Mouse (Mus musculus): ENCODE results near the gene Ythdf1. TPM values are rescaled to one million over a fixed set of nuclear protein-coding genes. Genes with fewer than 3 reads are reported as not detected.
A peak's percentile ranks its signal among the peaks of the same experiment; 100 is the strongest.

Gene Ythdf1
- polyA plus RNA-seq, 1 experiment from 2014 or later: 14.9 TPM

DNA sequence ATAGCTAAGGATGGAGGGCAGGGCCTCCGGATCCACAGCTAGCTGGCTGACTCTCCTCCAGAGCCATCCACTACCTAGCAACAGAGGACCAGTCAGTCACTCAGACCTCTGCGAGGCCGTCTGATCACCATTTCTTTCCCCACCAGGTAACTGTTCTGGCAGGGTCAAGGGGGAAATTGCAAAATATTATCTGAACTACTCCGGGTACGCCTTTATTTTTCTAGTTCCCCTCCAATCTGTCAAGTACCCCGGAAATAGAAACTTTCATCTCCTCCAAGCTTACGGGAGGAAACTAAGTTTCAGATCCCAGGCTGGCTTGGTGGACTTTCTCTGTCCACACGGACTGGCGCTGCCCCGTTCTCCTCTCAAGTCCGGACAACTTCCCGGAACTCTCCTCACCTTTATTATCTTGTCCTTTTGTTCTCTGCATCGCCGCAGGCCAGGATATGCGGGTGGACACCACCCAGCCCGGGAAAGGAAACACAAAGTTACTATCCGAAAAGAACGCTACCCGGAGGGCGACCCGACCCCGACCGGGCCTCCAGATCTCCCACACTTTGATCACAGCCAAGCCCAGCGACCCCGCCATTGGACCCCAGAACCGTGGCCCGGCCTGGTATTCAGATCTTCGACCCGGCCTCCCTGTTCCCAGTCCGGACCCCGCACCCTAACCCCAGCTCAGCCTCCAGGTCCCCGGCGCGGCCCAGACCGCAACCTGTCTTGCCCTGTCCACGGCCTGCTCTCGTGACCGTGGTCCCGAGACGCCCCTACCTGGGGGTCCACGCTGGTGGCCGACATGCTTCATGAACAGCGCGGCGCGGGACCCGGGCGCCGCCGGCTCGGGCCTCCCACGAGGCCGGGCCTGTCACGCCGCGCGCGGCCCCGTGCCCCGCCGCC is 588 bp downstream of the Ythdf1 start:
- peaks cover 15% of the 10 kb centered on the region for H3K4me1 ChIP-seq (replicated peaks; ENCODE audit: control insufficient read depth, insufficient read depth, low read length)
- under 1% methylated on average over 57 of the region's 61 CpGs for WGBS
- peak overlapping the region; percentile 100 for H3K4me3 ChIP-seq (ENCODE audit: low read length)
- peak overlapping the region; percentile 72 for H3K27ac ChIP-seq (ENCODE audit: low read length)
- peak; percentile 54 for ATAC-seq (ENCODE audit: low read depth)
- no peaks in the 10 kb centered on the region for H3K27me3 ChIP-seq (ENCODE audit: control insufficient read depth, insufficient read depth, low read depth, low read length)
- H3K4me2 ChIP-seq (ENCODE audit: low read depth, low read length): peak overlapping the region; percentile 91
- no peaks in the 10 kb centered on the region for H3K9me3 ChIP-seq (ENCODE audit: control insufficient read depth, low read length)
- H3K9ac ChIP-seq (ENCODE audit: low read length): peak overlapping the region; percentile 100
- peaks cover 15% of the 10 kb centered on the region for H3K36me3 ChIP-seq (ENCODE audit: control insufficient read depth, insufficient read depth, low read length)

DNA sequence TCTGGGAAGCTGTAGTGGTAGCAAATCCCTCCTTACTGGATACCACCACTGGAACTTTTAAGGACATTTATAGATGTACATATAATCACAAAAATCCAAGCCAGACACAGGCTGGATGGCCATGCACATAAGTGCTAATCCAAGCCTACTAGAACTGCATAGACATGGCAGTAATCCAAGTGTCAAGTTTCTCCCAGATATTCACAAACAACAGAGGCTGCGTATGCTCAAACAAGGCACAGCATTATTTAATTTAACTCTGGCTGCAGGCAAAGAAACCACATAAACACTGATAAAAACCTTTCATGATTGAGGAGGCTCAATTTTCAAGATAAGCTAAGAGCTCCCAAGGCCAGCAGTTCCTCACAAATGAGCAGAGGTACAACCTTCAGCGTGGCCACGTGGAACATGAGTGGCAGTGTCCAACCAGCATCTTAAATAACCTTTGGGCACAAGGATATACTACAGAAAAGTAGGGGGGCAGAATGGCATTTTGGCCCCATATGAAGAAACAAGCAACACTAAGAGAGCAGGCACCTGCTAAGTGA is 4.8 kb downstream of the Ythdf1 start:
- Histone ChIP-seq H3K4me3 (ENCODE audit: low read length) (no peak overlapping the region), H3K9me3 (ENCODE audit: control insufficient read depth, low read length) (no peaks in the 10 kb centered on the region), H3K27me3 (ENCODE audit: control insufficient read depth, insufficient read depth, low read depth, low read length) (no peaks in the 10 kb centered on the region), H3K4me1 (replicated peaks; ENCODE audit: control insufficient read depth, insufficient read depth, low read length) (peaks cover 15% of the 10 kb centered on the region), H3K36me3 (ENCODE audit: control insufficient read depth, insufficient read depth, low read length) (peaks cover 30% of the 10 kb centered on the region), H3K4me2 (ENCODE audit: low read depth, low read length) (no peak overlapping the region), H3K27ac (ENCODE audit: low read length) (no peak overlapping the region), H3K9ac (ENCODE audit: low read length) (no peak overlapping the region)
- ATAC-seq (ENCODE audit: low read depth): no peak
- 49% methylated on average over 3 of the region's 3 CpGs for WGBS

DNA sequence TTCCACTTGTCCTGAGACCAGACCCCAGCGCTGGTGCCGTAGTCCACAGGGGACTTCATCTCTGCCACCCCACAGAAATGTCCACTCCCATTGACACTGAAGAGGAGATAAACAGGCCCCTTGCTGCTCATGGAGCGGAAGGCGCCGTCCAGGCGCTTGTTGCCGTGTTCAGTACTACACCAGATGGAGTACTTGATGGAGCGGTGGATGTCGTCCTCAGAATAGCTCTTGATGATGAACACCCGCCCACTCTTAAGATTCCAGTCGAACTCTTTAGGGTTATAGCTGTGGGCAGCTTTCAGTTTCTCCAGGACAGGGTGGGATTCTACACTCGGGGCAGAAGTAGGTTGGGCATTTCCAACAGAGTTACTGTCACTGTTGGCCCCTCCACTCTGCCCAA is 9.8 kb downstream of the Ythdf1 start:
- Histone ChIP-seq H3K27ac (ENCODE audit: low read length) (no peak overlapping the region), H3K27me3 (ENCODE audit: control insufficient read depth, insufficient read depth, low read depth, low read length) (no peaks in the 10 kb centered on the region), H3K9ac (ENCODE audit: low read length) (no peak overlapping the region), H3K4me1 (replicated peaks; ENCODE audit: control insufficient read depth, insufficient read depth, low read length) (peaks cover 3% of the 10 kb centered on the region; the same call in 1 of the 2 replicates), H3K4me3 (ENCODE audit: low read length) (no peak overlapping the region), H3K4me2 (ENCODE audit: low read depth, low read length) (no peak overlapping the region), H3K36me3 (ENCODE audit: control insufficient read depth, insufficient read depth, low read length) (peaks cover 39% of the 10 kb centered on the region), H3K9me3 (ENCODE audit: control insufficient read depth, low read length) (no peaks in the 10 kb centered on the region)
- WGBS: 84% methylated on average over 12 of the region's 12 CpGs
- ATAC-seq (ENCODE audit: low read depth): no peak

DNA sequence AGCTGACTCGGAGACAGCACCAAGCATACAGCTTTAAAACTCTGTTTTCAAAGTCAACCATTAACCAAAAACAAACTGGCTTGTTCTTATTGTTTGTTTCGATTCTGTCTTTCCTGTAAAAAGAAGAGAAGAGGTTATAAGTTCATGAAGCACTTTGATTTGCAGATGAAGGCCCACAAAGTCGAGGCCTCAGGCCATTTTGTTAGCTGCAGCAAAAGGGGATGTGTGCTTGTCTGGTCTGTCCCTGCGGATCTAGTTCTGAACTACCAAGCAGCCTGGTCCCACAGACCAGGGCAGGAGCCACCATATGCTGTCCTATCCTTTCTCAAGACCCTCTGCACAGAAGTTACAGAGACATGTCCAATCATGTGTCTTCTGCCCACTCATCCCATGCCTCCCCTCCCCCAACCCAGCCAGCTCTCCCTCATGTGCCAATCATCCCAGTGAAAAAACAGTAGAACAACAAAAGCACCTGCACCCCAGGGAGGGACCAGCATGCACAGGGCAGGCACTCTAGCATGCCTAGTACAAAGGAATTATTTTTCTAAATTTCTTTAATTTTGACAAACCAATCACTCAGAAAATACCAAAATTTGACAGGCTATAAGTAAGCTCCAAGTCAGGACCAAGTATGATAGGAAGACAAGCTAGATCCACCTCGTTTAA is 15.1 kb downstream of the Ythdf1 start:
- no peak overlapping the region for H3K4me2 ChIP-seq (ENCODE audit: low read depth, low read length)
- H3K9ac ChIP-seq (ENCODE audit: low read length): no peak overlapping the region
- H3K36me3 ChIP-seq (ENCODE audit: control insufficient read depth, insufficient read depth, low read length): peaks cover 18% of the 10 kb centered on the region
- no peaks in the 10 kb centered on the region for H3K4me1 ChIP-seq (replicated peaks; ENCODE audit: control insufficient read depth, insufficient read depth, low read length)
- no peak for ATAC-seq (ENCODE audit: low read depth)
- H3K27me3 ChIP-seq (ENCODE audit: control insufficient read depth, insufficient read depth, low read depth, low read length): no peaks in the 10 kb centered on the region
- no peaks in the 10 kb centered on the region for H3K9me3 ChIP-seq (ENCODE audit: control insufficient read depth, low read length)
- H3K4me3 ChIP-seq (ENCODE audit: low read length): no peak overlapping the region
- no peak overlapping the region for H3K27ac ChIP-seq (ENCODE audit: low read length)
- WGBS: 68% methylated on average over 5 of the region's 5 CpGs

DNA sequence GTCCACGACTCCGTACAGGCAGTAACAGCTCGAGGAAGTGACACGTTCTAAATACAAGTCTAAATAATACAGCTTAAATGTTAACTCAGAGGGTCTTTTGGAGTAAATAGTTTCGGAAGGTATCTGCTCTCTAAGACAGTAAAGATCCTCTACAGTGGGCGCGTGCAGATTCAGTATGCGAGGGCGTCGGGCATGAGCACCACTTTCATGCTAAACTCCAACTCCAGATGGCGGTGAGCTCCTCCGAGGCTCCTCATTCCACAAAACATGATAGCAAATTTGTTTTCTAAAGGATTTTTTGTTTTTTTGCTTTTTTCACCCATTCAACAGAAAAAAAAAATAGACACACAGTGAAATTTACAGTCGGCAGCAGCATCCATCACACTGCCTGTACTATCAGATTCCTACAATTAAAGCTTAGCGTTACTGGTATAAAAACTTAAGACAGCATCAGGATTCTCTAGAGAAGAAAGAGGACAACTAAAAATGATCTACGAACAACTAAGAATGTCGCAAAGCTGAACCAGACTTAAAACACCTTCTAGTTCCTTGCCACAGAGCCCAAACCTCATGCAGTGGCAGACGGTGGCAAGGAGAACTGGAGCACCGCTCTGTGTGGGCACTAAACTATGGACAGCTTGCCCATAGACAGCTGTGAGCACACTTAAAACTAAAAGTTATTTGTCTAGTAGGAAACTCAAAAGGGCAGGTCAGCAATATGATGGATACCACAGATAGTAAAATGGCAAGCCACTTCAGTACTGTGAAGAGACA is 16.1 kb downstream of the Ythdf1 start:
- no peaks in the 10 kb centered on the region for H3K4me1 ChIP-seq (replicated peaks; ENCODE audit: control insufficient read depth, insufficient read depth, low read length)
- no peaks in the 10 kb centered on the region for H3K9me3 ChIP-seq (ENCODE audit: control insufficient read depth, low read length)
- peaks cover 10% of the 10 kb centered on the region; the same call in 1 of the 2 replicates for H3K36me3 ChIP-seq (ENCODE audit: control insufficient read depth, insufficient read depth, low read length)
- 91% methylated on average over 18 of the region's 18 CpGs for WGBS
- no peak overlapping the region for H3K27ac ChIP-seq (ENCODE audit: low read length)
- no peak for ATAC-seq (ENCODE audit: low read depth)
- H3K4me3 ChIP-seq (ENCODE audit: low read length): no peak overlapping the region
- H3K4me2 ChIP-seq (ENCODE audit: low read depth, low read length): no peak overlapping the region
- no peak overlapping the region for H3K9ac ChIP-seq (ENCODE audit: low read length)
- no peaks in the 10 kb centered on the region for H3K27me3 ChIP-seq (ENCODE audit: control insufficient read depth, insufficient read depth, low read depth, low read length)

DNA sequence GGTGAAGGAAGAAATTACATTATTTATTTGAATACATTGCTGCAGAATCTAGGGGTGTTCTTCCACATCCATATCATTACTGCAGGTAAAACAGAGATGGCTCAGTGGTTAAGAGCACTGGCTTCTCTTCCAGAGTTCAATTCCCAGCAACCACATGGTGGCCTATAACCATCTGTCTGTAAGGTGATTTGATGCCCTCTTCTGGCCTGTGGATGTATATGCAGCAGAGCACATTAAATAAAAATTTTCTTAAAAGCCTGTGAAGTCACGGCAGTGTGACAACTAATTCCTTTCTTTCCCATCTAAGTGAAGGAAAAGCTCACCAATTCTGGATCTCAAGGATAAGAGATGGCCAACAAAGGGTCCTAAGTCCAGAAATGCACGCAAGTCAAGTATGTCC is 18.7 kb downstream of the Ythdf1 start:
- Histone ChIP-seq H3K4me1 (replicated peaks; ENCODE audit: control insufficient read depth, insufficient read depth, low read length) (no peaks in the 10 kb centered on the region), H3K4me3 (ENCODE audit: low read length) (no peak overlapping the region), H3K9ac (ENCODE audit: low read length) (no peak overlapping the region), H3K27ac (ENCODE audit: low read length) (no peak overlapping the region), H3K9me3 (ENCODE audit: control insufficient read depth, low read length) (no peaks in the 10 kb centered on the region), H3K27me3 (ENCODE audit: control insufficient read depth, insufficient read depth, low read depth, low read length) (no peaks in the 10 kb centered on the region; the same call in 1 of the 2 replicates), H3K36me3 (ENCODE audit: control insufficient read depth, insufficient read depth, low read length) (peaks cover 5% of the 10 kb centered on the region; the same call in 1 of the 2 replicates), H3K4me2 (ENCODE audit: low read depth, low read length) (no peak overlapping the region)
- ATAC-seq (ENCODE audit: low read depth): no peak; the same call in 1 of the 2 replicates
- 41% methylated on average over 2 of the region's 2 CpGs for whole genome bisulfite sequencing

DNA sequence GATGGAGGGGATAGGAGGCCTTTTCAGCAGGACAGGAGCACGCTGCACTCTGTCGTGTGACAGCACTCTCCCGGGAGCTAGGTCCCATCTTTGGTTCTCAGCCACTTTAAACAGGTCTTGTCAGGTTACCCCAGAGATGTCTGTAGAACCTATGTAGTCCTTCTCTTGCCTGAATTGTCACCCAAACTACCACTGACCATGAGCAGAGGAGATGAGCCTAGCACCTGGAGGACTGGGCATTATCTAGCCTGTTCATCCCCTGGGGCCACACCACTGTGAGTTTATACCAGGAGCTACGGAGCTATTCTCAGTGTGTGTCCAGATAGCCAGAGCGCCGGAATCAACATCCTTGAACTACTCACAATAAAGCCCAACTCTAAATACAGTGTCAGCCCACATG is 22.9 kb downstream of the Ythdf1 start:
- 85% methylated on average over 6 of the region's 6 CpGs for WGBS
- no peak overlapping the region for H3K4me3 ChIP-seq (ENCODE audit: low read length)
- H3K27me3 ChIP-seq (ENCODE audit: control insufficient read depth, insufficient read depth, low read depth, low read length): peaks cover 38% of the 10 kb centered on the region
- H3K4me2 ChIP-seq (ENCODE audit: low read depth, low read length): no peak overlapping the region
- H3K36me3 ChIP-seq (ENCODE audit: control insufficient read depth, insufficient read depth, low read length): no peaks in the 10 kb centered on the region
- no peak overlapping the region for H3K27ac ChIP-seq (ENCODE audit: low read length)
- no peak overlapping the region for H3K9ac ChIP-seq (ENCODE audit: low read length)
- H3K4me1 ChIP-seq (replicated peaks; ENCODE audit: control insufficient read depth, insufficient read depth, low read length): peaks cover 13% of the 10 kb centered on the region
- no peak for ATAC-seq (ENCODE audit: low read depth)
- H3K9me3 ChIP-seq (ENCODE audit: control insufficient read depth, low read length): no peaks in the 10 kb centered on the region

DNA sequence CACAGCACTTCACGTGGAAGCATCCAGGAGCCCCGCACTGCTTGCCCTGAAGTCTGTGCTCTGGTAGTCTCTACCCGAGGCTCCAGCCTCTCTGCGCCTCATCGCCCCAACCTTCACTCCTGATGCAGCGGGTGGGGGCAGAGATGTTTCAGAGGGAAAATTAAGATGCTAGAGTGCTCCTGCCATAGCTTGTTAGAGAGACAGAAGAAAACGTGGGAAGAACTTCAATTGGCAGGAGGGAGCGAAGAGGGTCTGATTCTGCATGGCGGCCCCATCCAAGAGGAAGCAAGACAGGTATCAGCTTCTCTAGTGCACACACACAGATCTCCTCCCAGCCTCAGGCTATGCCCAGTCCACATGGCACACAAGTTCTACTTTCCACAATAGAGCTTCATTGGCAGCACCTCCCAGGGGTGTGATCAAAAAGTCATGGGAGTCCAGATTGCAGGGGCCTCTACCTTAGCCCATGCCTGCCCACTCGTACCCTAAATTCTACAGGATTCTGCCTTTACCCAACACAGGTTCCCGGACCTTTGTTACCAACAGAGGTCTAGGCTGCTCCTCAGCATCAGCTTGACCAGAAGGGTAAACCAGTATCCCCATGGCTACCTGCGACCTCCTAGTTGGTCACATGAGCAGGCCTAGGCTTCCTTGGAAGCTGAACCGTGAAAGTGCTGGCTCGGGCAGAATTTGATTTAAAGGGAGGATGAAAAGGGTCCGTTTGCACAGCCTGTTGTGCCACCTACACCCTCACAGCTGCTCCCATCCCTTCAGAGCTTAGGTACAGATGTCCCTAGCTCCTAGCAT is 23.7 kb downstream of the Ythdf1 start:
- ATAC-seq (ENCODE audit: low read depth): no peak
- H3K4me2 ChIP-seq (ENCODE audit: low read depth, low read length): no peak overlapping the region
- H3K27me3 ChIP-seq (ENCODE audit: control insufficient read depth, insufficient read depth, low read depth, low read length): peaks cover 46% of the 10 kb centered on the region
- WGBS: 66% methylated on average over 15 of the region's 15 CpGs
- H3K4me1 ChIP-seq (replicated peaks; ENCODE audit: control insufficient read depth, insufficient read depth, low read length): peaks cover 15% of the 10 kb centered on the region
- no peaks in the 10 kb centered on the region for H3K9me3 ChIP-seq (ENCODE audit: control insufficient read depth, low read length)
- no peak overlapping the region for H3K9ac ChIP-seq (ENCODE audit: low read length)
- no peak overlapping the region for H3K27ac ChIP-seq (ENCODE audit: low read length)
- H3K36me3 ChIP-seq (ENCODE audit: control insufficient read depth, insufficient read depth, low read length): no peaks in the 10 kb centered on the region
- no peak overlapping the region for H3K4me3 ChIP-seq (ENCODE audit: low read length)

All from lung, embryonic 16.5 days (tissue).